ENCODE assay signal across 22 mouse cellular contexts in genomic region chrX:68554031-68554430, GRCm38 (mm10).
DNase-seq lines count a peak whose midpoint lies in the region; ATAC-seq lines count a peak whose summit lies in the region.
"Had no signal": no experiment of that assay in that cellular context is flagged by ENCODE, and none has a peak within 500 bp of the region (broad histone marks: within the 10 kb centered on the region; RNA-seq: fewer than 3 reads in every experiment).

No protein-coding gene starts in this region.

- DNase-seq in neural tube, embryonic 11.5 days (ENCODE audit: low spot score), result peak; percentile 25
- peak; percentile 2 for DNase-seq in ZHBTc4 (ENCODE audit: low read depth, low spot score)
- DNase-seq in embryo, embryonic 10.5 days (ENCODE audit: low spot score), result peak; percentile 7
- DNase-seq in retina, embryonic 14.5 days (ENCODE audit: low spot score), result peak; percentile 33
- DNase-seq in cerebellum, adult 9-11 months, result no peak
- no peak for DNase-seq in heart, postnatal 36 days
- DNase-seq in adrenal gland, adult 8-10 months, result no peak
- DNase-seq: adrenal gland, postnatal 36 days; cerebellum, adult 11-12 months; cerebellum, postnatal 10 days; forebrain, postnatal 0 days; gastrocnemius, postnatal 36 days; heart, adult 11 months; heart, postnatal 4 days had no signal

- ATAC-seq in neural tube, embryonic 11.5 days (ENCODE audit: insufficient read depth, low FRiP score, low TSS enrichment), result peak; percentile 91
- no peak for ATAC-seq in neural tube, embryonic 15.5 days (ENCODE audit: low FRiP score)
- ATAC-seq: activated CD4-positive, CD25-positive, alpha-beta regulatory T cell, adult 4 months; forebrain, embryonic 13.5 days; forebrain, postnatal 0 days; inflammation-experienced regulatory T-cells, adult 6 months; intestine, postnatal 0 days had no signal

- no peaks in the 10 kb centered on the region for H3K27me3 ChIP-seq in neural tube, embryonic 11.5 days (ENCODE audit: control insufficient read depth, insufficient read depth, low read length)
- H3K27me3 ChIP-seq in neural tube, embryonic 15.5 days (replicated peaks), result no peaks in the 10 kb centered on the region
- H3K27me3 ChIP-seq: forebrain, embryonic 13.5 days; heart, embryonic 13.5 days; hindbrain, embryonic 15.5 days had no signal

- H3K27ac ChIP-seq in neural tube, embryonic 11.5 days (ENCODE audit: low read depth, low read length), result no peak overlapping the region
- no peak overlapping the region for H3K27ac ChIP-seq in neural tube, embryonic 15.5 days (replicated peaks)
- H3K27ac ChIP-seq: embryonic facial prominence, embryonic 10.5 days; forebrain, embryonic 13.5 days; heart, embryonic 13.5 days; hindbrain, embryonic 15.5 days had no signal

- H3K36me3 ChIP-seq in neural tube, embryonic 11.5 days (ENCODE audit: control insufficient read depth, insufficient read depth, low read length), result no peaks in the 10 kb centered on the region
- no peaks in the 10 kb centered on the region for H3K36me3 ChIP-seq in neural tube, embryonic 15.5 days
- H3K36me3 ChIP-seq: embryonic facial prominence, embryonic 10.5 days; heart, embryonic 13.5 days; hindbrain, embryonic 15.5 days had no signal

- no peaks in the 10 kb centered on the region for H3K9me3 ChIP-seq in neural tube, embryonic 11.5 days (ENCODE audit: control insufficient read depth, low read length)
- no peaks in the 10 kb centered on the region for H3K9me3 ChIP-seq in neural tube, embryonic 15.5 days (replicated peaks)
- H3K9me3 ChIP-seq: embryonic facial prominence, embryonic 10.5 days; forebrain, embryonic 13.5 days; heart, embryonic 13.5 days; hindbrain, embryonic 15.5 days had no signal

- no peak overlapping the region for H3K9ac ChIP-seq in neural tube, embryonic 11.5 days (ENCODE audit: low read length)
- H3K9ac ChIP-seq in neural tube, embryonic 15.5 days (replicated peaks), result no peak overlapping the region
- H3K9ac ChIP-seq: forebrain, embryonic 13.5 days; forebrain, postnatal 0 days; heart, embryonic 13.5 days; hindbrain, embryonic 15.5 days had no signal

- no peak overlapping the region for H3K4me3 ChIP-seq in neural tube, embryonic 11.5 days (ENCODE audit: low read depth, low read length)
- no peak overlapping the region for H3K4me3 ChIP-seq in neural tube, embryonic 15.5 days (replicated peaks)
- H3K4me3 ChIP-seq: embryonic facial prominence, embryonic 10.5 days; forebrain, embryonic 13.5 days; heart, embryonic 13.5 days; hindbrain, embryonic 15.5 days had no signal

- intact Hi-C loops in heart, postnatal 36 days (cut with DNase I), result no loop called here

- no peak overlapping the region for H3K4me2 ChIP-seq in neural tube, embryonic 11.5 days (ENCODE audit: low read depth)
- no peak overlapping the region for H3K4me2 ChIP-seq in neural tube, embryonic 15.5 days
- H3K4me2 ChIP-seq: forebrain, embryonic 13.5 days; heart, embryonic 13.5 days; hindbrain, embryonic 15.5 days had no signal

- no peaks in the 10 kb centered on the region for H3K4me1 ChIP-seq in neural tube, embryonic 11.5 days (ENCODE audit: control insufficient read depth, insufficient read depth, low read length)
- no peaks in the 10 kb centered on the region for H3K4me1 ChIP-seq in neural tube, embryonic 15.5 days
- H3K4me1 ChIP-seq: embryonic facial prominence, embryonic 10.5 days; forebrain, embryonic 13.5 days; heart, embryonic 13.5 days; hindbrain, embryonic 15.5 days had no signal

Comparison
In these comparisons a context has a peak if more than half of its experiments do, and no peak if none do; other contexts are left out.
1. DNase-seq: peak in neural tube, embryonic 11.5 days (single experiment), ZHBTc4 (single experiment), embryo, embryonic 10.5 days (single experiment) and retina, embryonic 14.5 days (single experiment); none in cerebellum, adult 9-11 months (single experiment), heart, postnatal 36 days (0 of 2) and adrenal gland, adult 8-10 months (single experiment).